Mouse (Mus musculus): ENCODE measurements around the gene Bin2.

Bin2 gene

GRCm38 (mm10) chr15:100674566-100674965 is 5.2 kb upstream of the Bin2 start:
- no peaks in the 10 kb centered on the region for H3K36me3 ChIP-seq (ENCODE audit: control insufficient read depth, insufficient read depth, low read length, poor library complexity, severe bottlenecking)
- H3K27me3 ChIP-seq (ENCODE audit: control insufficient read depth, insufficient read depth, low read length, poor library complexity, severe bottlenecking) = no peaks in the 10 kb centered on the region
- DNase-seq (ENCODE audit: low read depth, low spot score) = no peak

- Histone ChIP-seq H3K27me3 (ENCODE audit: control insufficient read depth, insufficient read depth, low read length, poor library complexity, severe bottlenecking) (no peaks in the 10 kb centered on the region), H3K36me3 (ENCODE audit: control insufficient read depth, insufficient read depth, low read length, poor library complexity, severe bottlenecking) (no peaks in the 10 kb centered on the region)
- peak; percentile 50 for DNase-seq (ENCODE audit: low read depth, low spot score)
These were observed 4.4 kb upstream of the Bin2 start for GRCm38 (mm10) chr15:100673585-100674391.

- DNase-seq (ENCODE audit: low read depth, low spot score) = no peak
- no peaks in the 10 kb centered on the region for H3K36me3 ChIP-seq (ENCODE audit: control insufficient read depth, insufficient read depth, low read length, poor library complexity, severe bottlenecking)
- H3K27me3 ChIP-seq (ENCODE audit: control insufficient read depth, insufficient read depth, low read length, poor library complexity, severe bottlenecking) = no peaks in the 10 kb centered on the region
These were observed 1.5 kb upstream of the Bin2 start for GRCm38 (mm10) chr15:100670833-100671232.

- Histone ChIP-seq H3K27me3 (ENCODE audit: control insufficient read depth, insufficient read depth, low read length, poor library complexity, severe bottlenecking) (no peaks in the 10 kb centered on the region), H3K36me3 (ENCODE audit: control insufficient read depth, insufficient read depth, low read length, poor library complexity, severe bottlenecking) (no peaks in the 10 kb centered on the region)
- peak; percentile 42 for DNase-seq (ENCODE audit: low read depth, low spot score)
These were observed 651 bp upstream of the Bin2 start for GRCm38 (mm10) chr15:100670004-100670403.

- DNase-seq (ENCODE audit: low read depth, low spot score) = no peak
- Histone ChIP-seq H3K27me3 (ENCODE audit: control insufficient read depth, insufficient read depth, low read length, poor library complexity, severe bottlenecking) (no peaks in the 10 kb centered on the region), H3K36me3 (ENCODE audit: control insufficient read depth, insufficient read depth, low read length, poor library complexity, severe bottlenecking) (no peaks in the 10 kb centered on the region)
These were observed 1.3 kb downstream of the Bin2 start for GRCm38 (mm10) chr15:100667871-100668545.

GRCm38 (mm10) chr15:100667420-100667819 is 1.9 kb downstream of the Bin2 start:
- H3K27me3 ChIP-seq (ENCODE audit: control insufficient read depth, insufficient read depth, low read length, poor library complexity, severe bottlenecking) = no peaks in the 10 kb centered on the region
- no peak for DNase-seq (ENCODE audit: low read depth, low spot score)
- H3K36me3 ChIP-seq (ENCODE audit: control insufficient read depth, insufficient read depth, low read length, poor library complexity, severe bottlenecking) = no peaks in the 10 kb centered on the region

- no peak for DNase-seq (ENCODE audit: low read depth, low spot score)
- no peaks in the 10 kb centered on the region for H3K27me3 ChIP-seq (ENCODE audit: control insufficient read depth, insufficient read depth, low read length, poor library complexity, severe bottlenecking)
- no peaks in the 10 kb centered on the region; the same call in 1 of the 2 replicates for H3K36me3 ChIP-seq (ENCODE audit: control insufficient read depth, insufficient read depth, low read length, poor library complexity, severe bottlenecking)
These were observed 2.5 kb downstream of the Bin2 start for GRCm38 (mm10) chr15:100666851-100667250.

- H3K36me3 ChIP-seq (ENCODE audit: control insufficient read depth, insufficient read depth, low read length, poor library complexity, severe bottlenecking) = no peaks in the 10 kb centered on the region; the same call in 1 of the 2 replicates
- no peak for DNase-seq (ENCODE audit: low read depth, low spot score)
These were observed 3.1 kb downstream of the Bin2 start for GRCm38 (mm10) chr15:100666219-100666696.

GRCm38 (mm10) chr15:100665411-100666218 is 3.7 kb downstream of the Bin2 start:
- peak; percentile 54 for DNase-seq (ENCODE audit: low read depth, low spot score)
- Histone ChIP-seq H3K27me3 (ENCODE audit: control insufficient read depth, insufficient read depth, low read length, poor library complexity, severe bottlenecking) (no peaks in the 10 kb centered on the region), H3K36me3 (ENCODE audit: control insufficient read depth, insufficient read depth, low read length, poor library complexity, severe bottlenecking) (peaks cover 3% of the 10 kb centered on the region; the same call in 1 of the 2 replicates)

More at GRCm38 (mm10) chr15:100666219-100666696, 3.1 kb downstream of the Bin2 start:
- no peaks in the 10 kb centered on the region for H3K27me3 ChIP-seq (ENCODE audit: control insufficient read depth, insufficient read depth, low read length, poor library complexity, severe bottlenecking)

- Histone ChIP-seq H3K27me3 (ENCODE audit: control insufficient read depth, insufficient read depth, low read length, poor library complexity, severe bottlenecking) (no peaks in the 10 kb centered on the region), H3K36me3 (ENCODE audit: control insufficient read depth, insufficient read depth, low read length, poor library complexity, severe bottlenecking) (peaks cover 3% of the 10 kb centered on the region; the same call in 1 of the 2 replicates)
- peak; percentile 91 for DNase-seq (ENCODE audit: low read depth, low spot score)
These were observed 4.5 kb downstream of the Bin2 start for GRCm38 (mm10) chr15:100664813-100665274.

- H3K27me3 ChIP-seq (ENCODE audit: control insufficient read depth, insufficient read depth, low read length, poor library complexity, severe bottlenecking) = no peaks in the 10 kb centered on the region
- no peak for DNase-seq (ENCODE audit: low read depth, low spot score)
- H3K36me3 ChIP-seq (ENCODE audit: control insufficient read depth, insufficient read depth, low read length, poor library complexity, severe bottlenecking) = peaks cover 15% of the 10 kb centered on the region
These were observed 8.5 kb downstream of the Bin2 start for GRCm38 (mm10) chr15:100660805-100661204.

- Histone ChIP-seq H3K36me3 (ENCODE audit: control insufficient read depth, insufficient read depth, low read length, poor library complexity, severe bottlenecking) (peaks cover 15% of the 10 kb centered on the region), H3K27me3 (ENCODE audit: control insufficient read depth, insufficient read depth, low read length, poor library complexity, severe bottlenecking) (no peaks in the 10 kb centered on the region)
- DNase-seq (ENCODE audit: low read depth, low spot score) = no peak
These were observed 9.0 kb downstream of the Bin2 start for GRCm38 (mm10) chr15:100660306-100660705.

GRCm38 (mm10) chr15:100655201-100655600 is 14.2 kb downstream of the Bin2 start:
- no peak for DNase-seq (ENCODE audit: low read depth, low spot score)
- Histone ChIP-seq H3K36me3 (ENCODE audit: control insufficient read depth, insufficient read depth, low read length, poor library complexity, severe bottlenecking) (peaks cover 27% of the 10 kb centered on the region), H3K27me3 (ENCODE audit: control insufficient read depth, insufficient read depth, low read length, poor library complexity, severe bottlenecking) (no peaks in the 10 kb centered on the region)

GRCm38 (mm10) chr15:100654271-100654670 is 15.1 kb downstream of the Bin2 start:
- H3K27me3 ChIP-seq (ENCODE audit: control insufficient read depth, insufficient read depth, low read length, poor library complexity, severe bottlenecking) = no peaks in the 10 kb centered on the region
- peaks cover 28% of the 10 kb centered on the region for H3K36me3 ChIP-seq (ENCODE audit: control insufficient read depth, insufficient read depth, low read length, poor library complexity, severe bottlenecking)
- no peak for DNase-seq (ENCODE audit: low read depth, low spot score)
